In the genomic region with DNA sequence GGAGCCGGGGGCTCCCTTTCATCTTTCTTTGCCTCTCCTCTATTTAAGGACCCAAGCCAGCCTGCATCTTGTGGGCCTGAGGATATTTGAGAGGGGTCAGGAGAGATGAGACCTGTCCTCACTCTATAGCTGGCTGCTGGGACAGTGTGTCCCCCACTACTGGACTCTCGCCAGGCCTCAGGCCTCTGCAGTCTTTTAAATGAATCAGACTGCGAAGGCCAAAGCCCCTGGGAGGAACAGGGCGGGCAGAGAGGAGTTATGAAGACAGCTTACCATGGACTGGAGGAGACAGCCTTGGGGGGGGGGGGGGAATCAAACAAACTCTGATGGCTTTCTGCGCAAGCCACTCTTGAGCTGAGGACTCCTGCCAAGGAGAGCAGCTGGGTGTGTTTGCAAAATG, we compare ENCODE assay signal across 12 mouse cellular contexts.
DNase-seq lines count a peak whose midpoint lies in the region; ATAC-seq and TF ChIP-seq lines count a peak whose summit lies in the region.
"Had no signal": no experiment of that assay in that cellular context is flagged by ENCODE, and none has a peak within 500 bp of the region (broad histone marks: within the 10 kb centered on the region; RNA-seq: fewer than 3 reads in every experiment).

No protein-coding gene starts in this region.

- 45% methylated on average over 5 of the region's 5 CpGs for WGBS in lung, embryonic 14.5 days
- 65% methylated on average over 5 of the region's 5 CpGs for WGBS in forebrain, embryonic 16.5 days

- intact Hi-C loops in gastrocnemius, adult 2 months (cut with DNase I): loop anchor here (10.0 kb wide), 1 partner anchor 1307 kb away; a partner anchor contains a TSS

- ATAC-seq in lung, embryonic 14.5 days (ENCODE audit: insufficient read depth): no peak
- no peak for ATAC-seq in forebrain, embryonic 16.5 days
- ATAC-seq: liver, postnatal 0 days had no signal

- no peak overlapping the region for H3K4me3 ChIP-seq in gastrocnemius, adult 2 months
- no peak overlapping the region for H3K4me3 ChIP-seq in lung, embryonic 14.5 days (ENCODE audit: low read depth, low read length)
- H3K4me3 ChIP-seq in forebrain, embryonic 16.5 days (replicated peaks; ENCODE audit: low read length): no peak overlapping the region
- H3K4me3 ChIP-seq: stomach, embryonic 15.5 days had no signal

- H3K4me1 ChIP-seq in lung, embryonic 14.5 days (ENCODE audit: insufficient read depth): no peaks in the 10 kb centered on the region
- H3K4me1 ChIP-seq in forebrain, embryonic 16.5 days (replicated peaks; ENCODE audit: control insufficient read depth, insufficient read depth, low read length): no peaks in the 10 kb centered on the region

- 0 out of 2 replicates have a peak overlapping the region, but pooled peaks have one; percentile 20 for H3K27ac ChIP-seq in gastrocnemius, adult 2 months
- no peak overlapping the region for H3K27ac ChIP-seq in lung, embryonic 14.5 days (ENCODE audit: low read depth)
- H3K27ac ChIP-seq in forebrain, embryonic 16.5 days (ENCODE audit: low read length): no peak overlapping the region
- H3K27ac ChIP-seq: stomach, embryonic 15.5 days had no signal

- no peaks in the 10 kb centered on the region for H3K36me3 ChIP-seq in lung, embryonic 14.5 days (ENCODE audit: insufficient read depth)
- H3K36me3 ChIP-seq in forebrain, embryonic 16.5 days (ENCODE audit: control insufficient read depth, insufficient read depth): no peaks in the 10 kb centered on the region
- H3K36me3 ChIP-seq: stomach, embryonic 15.5 days had no signal

- no peaks in the 10 kb centered on the region for H3K9me3 ChIP-seq in lung, embryonic 14.5 days (ENCODE audit: low read depth, low read length)
- H3K9me3 ChIP-seq in forebrain, embryonic 16.5 days (ENCODE audit: control insufficient read depth, low read length): no peaks in the 10 kb centered on the region
- H3K9me3 ChIP-seq: stomach, embryonic 15.5 days had no signal

- TF ChIP-seq CTCF in gastrocnemius, adult 2 months (IDR thresholded peaks at IDR 0.05): no peak
- no peak for TF ChIP-seq CTCF in lung, embryonic 14.5 days (IDR thresholded peaks at IDR 0.05; ENCODE audit: low read depth)

- H3K4me2 ChIP-seq in lung, embryonic 14.5 days: no peak overlapping the region
- no peak overlapping the region for H3K4me2 ChIP-seq in forebrain, embryonic 16.5 days (ENCODE audit: low read length)
- H3K4me2 ChIP-seq: stomach, embryonic 15.5 days had no signal

- DNase-seq in gastrocnemius, adult 2 months: peak; percentile 59
- DNase-seq in gastrocnemius, postnatal 4 days (ENCODE audit: low spot score in 2 of 2): no peak
- peak; percentile 39 for DNase-seq in lung, embryonic 14.5 days
- DNase-seq in lung, postnatal 25 days (ENCODE audit: low spot score): no peak
- DNase-seq in adrenal gland, postnatal 14 days: peak; percentile 87
- peak; percentile 24 for DNase-seq in heart, postnatal 4 days
- no peak for DNase-seq in natural killer cell, adult 2 months (ENCODE audit: low spot score in 2 of 2)
- DNase-seq: cerebellum, postnatal 36 days; liver, postnatal 0 days; thymus, postnatal 25 days had no signal

- H3K27me3 ChIP-seq in lung, embryonic 14.5 days (ENCODE audit: insufficient read depth, low read length): no peaks in the 10 kb centered on the region
- no peaks in the 10 kb centered on the region for H3K27me3 ChIP-seq in forebrain, embryonic 16.5 days (replicated peaks; ENCODE audit: control insufficient read depth, insufficient read depth, low read length)

- H3K9ac ChIP-seq in lung, embryonic 14.5 days: no peak overlapping the region
- H3K9ac ChIP-seq in forebrain, embryonic 16.5 days (replicated peaks; ENCODE audit: low read depth, low read length): no peak overlapping the region
- H3K9ac ChIP-seq: liver, postnatal 0 days; stomach, embryonic 15.5 days had no signal

Comparison
In these comparisons a context has a peak if more than half of its experiments do, and no peak if none do; other contexts are left out.
1. DNase-seq: peak in gastrocnemius, adult 2 months (single experiment), lung, embryonic 14.5 days (single experiment), adrenal gland, postnatal 14 days (single experiment) and heart, postnatal 4 days (single experiment); none in gastrocnemius, postnatal 4 days (0 of 2), lung, postnatal 25 days (single experiment) and natural killer cell, adult 2 months (0 of 2).